Mouse (Mus musculus) ES-E14 (cell line): ENCODE measurements around the gene Gm15737. TPM values are rescaled to one million over a fixed set of nuclear protein-coding genes. Genes with fewer than 3 reads are reported as not detected.

Experiments used
- DNase-seq: peaks from one replicate; pipeline ENCODE4 v3.0.0-alpha.2; 2013; ENCODE audit warnings: low read depth, low spot score
- H3K27ac ChIP-seq: 2 replicates; pipeline ENCODE4 v1.5.1; 2012; ENCODE audit warnings: low read depth, mild to moderate bottlenecking, low read length, moderate library complexity, mixed read lengths; ENCODE audit not compliant: poor library complexity, insufficient read depth, severe bottlenecking
- H3K36me3 ChIP-seq: 2 replicates; pipeline ENCODE4 v1.6.1; 2012; ENCODE audit warnings: mild to moderate bottlenecking, low read length, moderate library complexity, mixed read lengths; ENCODE audit not compliant: control insufficient read depth, poor library complexity, insufficient read depth, severe bottlenecking
- H3K4me1 ChIP-seq, 2 experiments: fragments of 150-350 bp in 1 of 2; sonication (generic) in 1 of 2; 2 replicates each; pipeline ENCODE4 v1.6.1; 2012; ENCODE audit warnings: low read length in 2 of 2, mild to moderate bottlenecking in 1 of 2, mixed read lengths in 1 of 2; ENCODE audit not compliant: control insufficient read depth in 2 of 2, insufficient read depth in 2 of 2, poor library complexity in 1 of 2
- H3K4me3 ChIP-seq, 2 experiments: fragments of 150-350 bp in 1 of 2; sonication (generic) in 1 of 2; 2 replicates each; pipeline ENCODE4 v1.5.1; 2012; ENCODE audit warnings: low read length in 2 of 2, low read depth in 1 of 2, mild to moderate bottlenecking in 1 of 2, mixed read lengths in 1 of 2; ENCODE audit not compliant: insufficient read depth in 1 of 2, poor library complexity in 1 of 2, severe bottlenecking in 1 of 2
- H3K9ac ChIP-seq: 2 replicates; pipeline ENCODE4 v1.6.1; 2012; ENCODE audit warnings: low read depth, mild to moderate bottlenecking, low read length, mixed read lengths; ENCODE audit not compliant: poor library complexity, insufficient read depth, severe bottlenecking
- H3K9me3 ChIP-seq: fragments of 150-350 bp; sonication (generic); 2 replicates; pipeline ENCODE4 v1.6.1; 2012; ENCODE audit warnings: low read depth, mild to moderate bottlenecking, low read length; ENCODE audit not compliant: control insufficient read depth, insufficient read depth
- CHD2 ChIP-seq: IDR thresholded peaks from 2 replicates; pipeline ENCODE4 v1.6.1; 2014; ENCODE audit warnings: mild to moderate bottlenecking, low read depth, low read length, inconsistent platforms
- HCFC1 ChIP-seq: IDR thresholded peaks from 2 replicates; pipeline ENCODE4 v1.6.1; 2012; ENCODE audit warnings: low read length, inconsistent platforms, borderline replicate concordance; ENCODE audit not compliant: insufficient read depth
- MAFK ChIP-seq: IDR thresholded peaks from 2 replicates; pipeline ENCODE4 v1.6.1; 2014; ENCODE audit warnings: mild to moderate bottlenecking, low read depth, low read length, inconsistent platforms; ENCODE audit not compliant: insufficient read depth
- ZC3H11A ChIP-seq: IDR thresholded peaks from 2 replicates; pipeline ENCODE4 v1.6.1; 2012; ENCODE audit warnings: low read depth, mild to moderate bottlenecking, inconsistent platforms, low read length, borderline replicate concordance
- ZNF384 ChIP-seq: IDR thresholded peaks from 2 replicates; pipeline ENCODE4 v1.6.1; 2012; ENCODE audit warnings: low read depth, low read length, inconsistent platforms
- in situ Hi-C, 2 experiments: fragments of 600-800 bp; cut with MboI; formaldehyde crosslinking; loops; one replicate each; pipeline ENCODE4 v1.15.1; 2025; ENCODE audit warnings: low sequenced_read_pairs in 2 of 2, inconsistent platforms in 1 of 2; ENCODE audit not compliant: unreplicated experiment in 2 of 2
- total RNA-seq: library from RNA; depleted of rRNA; stranded (reverse); fragments of 300-350 nt; gene quantifications from 2 replicates; pipeline ENCODE4 v1.2.3, GENCODE M21; 2012; rRNA removed

Gm15737 gene
- total RNA-seq, 1 experiment, result 0.04 TPM

GRCm38 (mm10) chr6:92921843-92922242 is 52.7 kb downstream of the Gm15737 start:
- H3K4me1 ChIP-seq, result no peaks in the 10 kb centered on the region
- TF ChIP-seq HCFC1 (no peak), ZC3H11A (no peak), CHD2 (no peak), ZNF384 (no peak), MAFK (no peak)
- H3K9me3 ChIP-seq, result no peaks in the 10 kb centered on the region
- H3K9ac ChIP-seq, result no peak overlapping the region
- H3K4me3 ChIP-seq, result no peak overlapping the region
- no peak for DNase-seq
- no peak overlapping the region for H3K27ac ChIP-seq
- in situ Hi-C loops, result no loop called here
- H3K36me3 ChIP-seq, result no peaks in the 10 kb centered on the region; the same call in 1 of the 2 replicates

GRCm38 (mm10) chr6:92924536-92924935 is 55.4 kb downstream of the Gm15737 start:
- Histone ChIP-seq H3K4me3 (no peak overlapping the region), H3K9ac (no peak overlapping the region), H3K9me3 (no peaks in the 10 kb centered on the region), H3K4me1 (no peaks in the 10 kb centered on the region), H3K36me3 (no peaks in the 10 kb centered on the region; the same call in 1 of the 2 replicates), H3K27ac (no peak overlapping the region)
- in situ Hi-C loops, result no loop called here
- TF ChIP-seq ZNF384, result no peak
- TF ChIP-seq CHD2, result no peak
- TF ChIP-seq HCFC1, result no peak
- TF ChIP-seq MAFK, result no peak
- TF ChIP-seq ZC3H11A, result no peak
- no peak for DNase-seq

GRCm38 (mm10) chr6:92928261-92928660 is 59.1 kb downstream of the Gm15737 start:
- no peak overlapping the region for H3K4me3 ChIP-seq
- no peaks in the 10 kb centered on the region; the same call in 1 of the 2 replicates for H3K36me3 ChIP-seq
- TF ChIP-seq HCFC1 (no peak), ZNF384 (no peak), MAFK (no peak), ZC3H11A (no peak), CHD2 (no peak)
- no peak overlapping the region for H3K27ac ChIP-seq
- no peak overlapping the region for H3K9ac ChIP-seq
- no peaks in the 10 kb centered on the region for H3K9me3 ChIP-seq
- H3K4me1 ChIP-seq, result no peaks in the 10 kb centered on the region
- DNase-seq, result no peak
- in situ Hi-C loops, result no loop called here

Other genes with a start within 250 kb of the Gm15737 start
- gene Prickle2, start 163.2 kb upstream of the Gm15737 start, total RNA-seq, result 1.2 and 1.3 TPM in 2 replicates
- gene A730049H05Rik, start 52.9 kb upstream of the Gm15737 start, total RNA-seq, result 1.6 and 2.5 TPM in 2 replicates
- 19.1 and 21.2 TPM in 2 replicates for gene Adamts9, start 74.1 kb downstream of the Gm15737 start, total RNA-seq